Mouse (Mus musculus) ES-Bruce4 (cell line): ENCODE measurements around the gene Lix1l.

Experiments
- CTCF ChIP-seq: IDR thresholded peaks from one replicate; pipeline ENCODE4 v1.8.1; 2011; ENCODE audit warnings: low read depth, low read length
- POLR2A ChIP-seq: IDR thresholded peaks from one replicate; pipeline ENCODE4 v1.8.1; 2011; ENCODE audit warnings: low read length; ENCODE audit not compliant: insufficient read depth

DNA sequence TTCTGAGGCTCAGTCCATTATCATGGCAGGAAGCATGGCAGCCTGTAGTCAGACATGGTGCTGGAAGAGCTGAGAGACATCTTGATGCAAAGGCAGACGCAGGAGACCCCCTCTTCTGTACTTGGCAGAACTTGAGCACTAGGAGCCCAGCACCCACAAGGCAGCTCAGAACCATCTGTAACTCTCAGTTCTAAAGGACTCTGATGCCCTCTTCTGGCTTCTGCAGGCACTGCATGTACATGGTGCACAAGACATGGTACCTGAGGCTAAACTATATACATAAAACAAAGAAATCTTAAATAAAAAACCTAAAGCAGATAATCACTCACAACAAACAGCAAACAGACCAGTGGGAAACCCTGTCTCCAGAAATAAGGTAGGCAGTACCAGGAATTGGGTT lies 38.3 kb downstream of the Lix1l start:
- TF ChIP-seq POLR2A (no peak), CTCF (peak; percentile 64)
